Mouse (Mus musculus) CH12.LX (cell line): ENCODE data around the gene Pex14. TPM values are rescaled to one million over a fixed set of nuclear protein-coding genes. Genes with fewer than 3 reads are reported as not detected.

Experiments used
- DNase-seq: peaks from one replicate; pipeline ENCODE4 v3.0.0-alpha.2; 2013; ENCODE audit errors: extremely low read depth
- H3K27ac ChIP-seq: 2 replicates; pipeline ENCODE4 v1.5.1; 2012; ENCODE audit warnings: low read depth, mild to moderate bottlenecking, control low read depth, moderate library complexity; ENCODE audit not compliant: insufficient read depth
- H3K27me3 ChIP-seq: replicated peaks from 2 replicates; pipeline ENCODE3; 2012; ENCODE audit warnings: inconsistent platforms
- H3K36me3 ChIP-seq, 2 experiments: replicated peaks in 1 of 2; 2 replicates each; pipeline versions ENCODE3 to v1.6.1; 2012; ENCODE audit warnings: inconsistent platforms in 1 of 2, low read length in 1 of 2, mild to moderate bottlenecking in 1 of 2, mixed read lengths in 1 of 2, moderate library complexity in 1 of 2; ENCODE audit not compliant: control insufficient read depth in 1 of 2, insufficient read depth in 1 of 2
- H3K4me1 ChIP-seq, 2 experiments: 2 replicates each; pipeline ENCODE4 v1.6.1; 2012; ENCODE audit warnings: inconsistent platforms in 1 of 2, moderate library complexity in 1 of 2; ENCODE audit not compliant: insufficient read depth in 2 of 2, control insufficient read depth in 1 of 2
- H3K4me2 ChIP-seq: 2 replicates; pipeline ENCODE4 v1.6.1; 2012; ENCODE audit warnings: low read depth, mild to moderate bottlenecking, control low read depth; ENCODE audit not compliant: poor library complexity, insufficient read depth, severe bottlenecking
- H3K4me3 ChIP-seq, 3 experiments: fragments of 150-350 bp in 1 of 3; sonication (generic) in 1 of 3; replicated peaks in 1 of 3; 2 replicates each; pipeline versions ENCODE3 to v1.5.1; 2011 to 2012; ENCODE audit warnings: low read depth in 2 of 3, low read length in 2 of 3, mild to moderate bottlenecking in 2 of 3, moderate library complexity in 2 of 3, control low read depth in 1 of 3, improper control_type of control experiment in 1 of 3, inconsistent platforms in 1 of 3, mixed read lengths in 1 of 3; ENCODE audit not compliant: poor library complexity in 1 of 3
- H3K79me2 ChIP-seq: replicated peaks from 2 replicates; pipeline ENCODE4 v1.6.1; 2012; ENCODE audit warnings: mild to moderate bottlenecking, moderate library complexity; ENCODE audit not compliant: control insufficient read depth, poor library complexity, insufficient read depth, severe bottlenecking; ENCODE audit errors: extremely low read depth
- H3K9ac ChIP-seq: 2 replicates; pipeline ENCODE4 v1.6.1; 2012; ENCODE audit warnings: low read depth, mild to moderate bottlenecking, control low read depth, moderate library complexity; ENCODE audit not compliant: insufficient read depth
- H3K9me3 ChIP-seq: replicated peaks from 2 replicates; pipeline ENCODE3; 2012; ENCODE audit warnings: low read length, inconsistent platforms, mixed read lengths
- CHD1 ChIP-seq: IDR thresholded peaks from 2 replicates; pipeline ENCODE4 v1.6.1; 2012; ENCODE audit warnings: low read depth, low read length, improper control_type of control experiment, inconsistent platforms
- CHD2 ChIP-seq: IDR thresholded peaks from 2 replicates; pipeline ENCODE4 v1.6.1; 2011; ENCODE audit warnings: low read length, improper control_type of control experiment
- E2F4 ChIP-seq: IDR thresholded peaks from 2 replicates; pipeline ENCODE4 v1.6.1; 2011; ENCODE audit warnings: low read depth, low read length, improper control_type of control experiment; ENCODE audit not compliant: insufficient replicate concordance
- IRF4 ChIP-seq: IDR thresholded peaks from 2 replicates; pipeline ENCODE4 v1.6.1; 2014; ENCODE audit warnings: low read depth, mild to moderate bottlenecking, inconsistent platforms, low read length, improper control_type of control experiment
- JUND ChIP-seq: conservative IDR thresholded peaks from 2 replicates; pipeline ENCODE4 v1.6.1; 2011; ENCODE audit warnings: low read depth, low read length, improper control_type of control experiment
- KAT2A ChIP-seq: IDR thresholded peaks from 2 replicates; pipeline ENCODE4 v1.6.1; 2012; ENCODE audit warnings: low read length, improper control_type of control experiment, inconsistent platforms; ENCODE audit not compliant: insufficient replicate concordance
- MAFK ChIP-seq: IDR thresholded peaks from 2 replicates; pipeline ENCODE4 v1.6.1; 2011; ENCODE audit warnings: low read length, improper control_type of control experiment; ENCODE audit not compliant: insufficient replicate concordance
- MAX ChIP-seq: IDR thresholded peaks from 2 replicates; pipeline ENCODE4 v1.6.1; 2011; ENCODE audit warnings: low read length, improper control_type of control experiment
- MXI1 ChIP-seq: IDR thresholded peaks from 2 replicates; pipeline ENCODE4 v1.6.1; 2011; ENCODE audit warnings: mild to moderate bottlenecking, low read depth, low read length, improper control_type of control experiment
- MYC ChIP-seq: IDR thresholded peaks from 2 replicates; pipeline ENCODE4 v1.6.1; 2011; ENCODE audit warnings: low read depth, mild to moderate bottlenecking, improper control_type of control experiment, low read length
- NELFE ChIP-seq: IDR thresholded peaks from 2 replicates; pipeline ENCODE4 v1.6.1; 2011; ENCODE audit warnings: low read depth, low read length, improper control_type of control experiment
- TCF12 ChIP-seq: IDR thresholded peaks from 2 replicates; pipeline ENCODE4 v1.6.1; 2014; ENCODE audit warnings: low read depth, mild to moderate bottlenecking, inconsistent platforms, low read length, improper control_type of control experiment
- USF2 ChIP-seq: conservative IDR thresholded peaks from 2 replicates; pipeline ENCODE4 v1.6.1; 2011; ENCODE audit warnings: low read depth, low read length, improper control_type of control experiment
- ZC3H11A ChIP-seq: IDR thresholded peaks from 2 replicates; pipeline ENCODE4 v1.6.1; 2012; ENCODE audit warnings: low read depth, mild to moderate bottlenecking, inconsistent platforms, low read length, improper control_type of control experiment
- ZNF384 ChIP-seq: IDR thresholded peaks from 2 replicates; pipeline ENCODE4 v1.6.1; 2012; ENCODE audit warnings: low read depth, low read length, improper control_type of control experiment, inconsistent platforms
- dilution Hi-C: fragments of 300-500 bp; cut with MboI; formaldehyde crosslinking; loops from 2 replicates; pipeline ENCODE4 v1.14.3; 2020; ENCODE audit warnings: low sequenced_read_pairs; ENCODE audit not compliant: extremely low pct_unique_long_range_greater_than_20kb, extremely low pct_ligation_motif_present
- in situ Hi-C: fragments of 300-500 bp; cut with MboI; formaldehyde crosslinking; loops from 3 replicates; pipeline ENCODE4 v1.14.3; 2019; ENCODE audit warnings: low sequenced_read_pairs, low pct_ligation_motif_present, low pct_unique_long_range_greater_than_20kb, mixed read lengths
- polyA plus RNA-seq: library from polyadenylated mRNA; unstranded; fragments of >175 nt; gene quantifications from 2 replicates; pipeline ENCODE4 v1.2.1, GENCODE M21; 2012; ENCODE audit warnings: low read depth; ENCODE audit not compliant: insufficient read length
- total RNA-seq, 2 experiments: library from RNA; depleted of rRNA; stranded (reverse); fragments of 300-350 nt in 1 of 2; fragments of >200 nt in 1 of 2; gene quantifications; 2 replicates each; pipeline ENCODE4 v1.2.3; 2012 to 2014

The Pex14 gene
- total and polyA plus RNA-seq, 3 experiments = 48.5 to 67.7 (median 63.6) TPM

GRCm38 (mm10) chr4:148926459-148926858 is 173.2 kb downstream of the Pex14 start:
- peaks cover 52% of the 10 kb centered on the region for H3K27me3 ChIP-seq
- H3K4me2 ChIP-seq = no peak overlapping the region
- in situ Hi-C loops = no loop called here

GRCm38 (mm10) chr4:148925589-148926359 is 173.9 kb downstream of the Pex14 start:
- dilution Hi-C loops = no loop called here
- H3K27me3 ChIP-seq = peaks cover 47% of the 10 kb centered on the region
- H3K9ac ChIP-seq = no peak overlapping the region
- peaks cover 3 to 6% of the 10 kb centered on the region in 2 experiments; a peak in 2 of 4 replicates for H3K4me1 ChIP-seq
- H3K79me2 ChIP-seq = no peaks in the 10 kb centered on the region
- H3K9me3 ChIP-seq = no peaks in the 10 kb centered on the region
- H3K27ac ChIP-seq = no peak overlapping the region
- in situ Hi-C loops = no loop called here
- H3K4me2 ChIP-seq = no peak overlapping the region
- H3K4me3 ChIP-seq = no peak overlapping the region
- no peak for DNase-seq
- no peak for TF ChIP-seq MYC
- no peak for TF ChIP-seq KAT2A
- no peak for TF ChIP-seq MAX
- TF ChIP-seq E2F4 = no peak
- TF ChIP-seq IRF4 = no peak
- no peak for TF ChIP-seq MAFK
- no peak for TF ChIP-seq TCF12
- TF ChIP-seq CHD1 = no peak
- TF ChIP-seq MXI1 = no peak
- H3K36me3 ChIP-seq = no peaks in the 10 kb centered on the region

More at GRCm38 (mm10) chr4:148926459-148926858, 173.2 kb downstream of the Pex14 start:
- TF ChIP-seq USF2 (no peak), TCF12 (no peak)
- Histone ChIP-seq H3K9ac (no peak overlapping the region), H3K27ac (no peak overlapping the region), H3K9me3 (no peaks in the 10 kb centered on the region), H3K79me2 (no peaks in the 10 kb centered on the region), H3K4me1 (peaks cover 3 to 6% of the 10 kb centered on the region in 2 experiments; a peak in 2 of 4 replicates), H3K4me3 (no peak overlapping the region), H3K36me3 (no peaks in the 10 kb centered on the region)
- dilution Hi-C loops = no loop called here
- no peak for DNase-seq

DNA sequence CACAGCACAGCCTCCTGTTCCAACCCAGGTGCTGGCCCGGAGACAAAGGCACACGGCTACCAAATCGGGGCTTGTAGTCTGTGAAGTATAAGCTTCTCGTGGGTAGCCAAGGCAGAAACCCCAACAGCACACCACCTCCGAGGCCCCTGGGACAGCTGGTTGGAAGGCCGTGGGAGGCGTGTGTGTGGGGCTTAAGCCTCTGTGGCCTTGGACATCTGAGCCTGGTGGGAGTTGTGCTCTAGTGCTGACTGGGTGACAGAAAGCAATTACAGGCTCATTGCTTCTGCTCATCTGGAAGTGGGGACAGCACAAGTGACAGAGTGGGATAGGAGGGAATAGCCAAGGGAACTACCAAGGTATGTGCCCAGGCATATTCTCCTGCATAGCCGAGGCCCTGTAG is 175.7 kb downstream of the Pex14 start:
- no peaks in the 10 kb centered on the region for H3K36me3 ChIP-seq
- no peak overlapping the region for H3K27ac ChIP-seq
- no peak overlapping the region for H3K4me2 ChIP-seq
- H3K27me3 ChIP-seq = peaks cover 48% of the 10 kb centered on the region
- in situ Hi-C loops = no loop called here
- H3K79me2 ChIP-seq = no peaks in the 10 kb centered on the region
- TF ChIP-seq CHD2 (no peak), ZNF384 (no peak), JUND (no peak), MYC (no peak), IRF4 (no peak), ZC3H11A (no peak), NELFE (no peak), CHD1 (no peak)
- H3K4me3 ChIP-seq = no peak overlapping the region
- peaks cover 3 to 6% of the 10 kb centered on the region in 2 experiments; a peak in 2 of 4 replicates for H3K4me1 ChIP-seq
- dilution Hi-C loops = no loop called here
- H3K9me3 ChIP-seq = no peaks in the 10 kb centered on the region
- no peak overlapping the region for H3K9ac ChIP-seq
- DNase-seq = no peak
